13 mouse cellular contexts compared by ENCODE assay signal in genomic region chr5:38062709-38063108, GRCm38 (mm10). TPM values are rescaled to one million over a fixed set of nuclear protein-coding genes. Genes with fewer than 3 reads are reported as not detected.
DNase-seq lines count a peak whose midpoint lies in the region; ATAC-seq and TF ChIP-seq lines count a peak whose summit lies in the region.
"Had no signal": no experiment of that assay in that cellular context is flagged by ENCODE, and none has a peak within 500 bp of the region (broad histone marks: within the 10 kb centered on the region; RNA-seq: fewer than 3 reads in every experiment).

No protein-coding gene starts in this region.

- H3K27ac ChIP-seq in neural tube, embryonic 15.5 days (replicated peaks), result no peak overlapping the region
- H3K27ac ChIP-seq: neural tube, embryonic 13.5 days had no signal

- DNase-seq in kidney, adult 9 months, result peak; percentile 25
- no peak for DNase-seq in kidney, postnatal 14 days
- peak; percentile 9 for DNase-seq in MEL-GATA-1-ER (ENCODE audit: extremely low read depth, low read depth)
- DNase-seq in forelimb bud, embryonic 11.5 days (ENCODE audit: low read depth, low spot score), result peak; percentile 46
- DNase-seq in layer of hippocampus, postnatal 14 days (ENCODE audit: low spot score in 2 of 2), result no peak
- DNase-seq: cerebellum, adult 18-20 months; spleen, adult 18-20 months; thymus, postnatal 4 days had no signal

- ATAC-seq in neural tube, embryonic 15.5 days (ENCODE audit: low FRiP score), result no peak
- ATAC-seq: intestine, embryonic 16.5 days had no signal

- H3K9ac ChIP-seq in neural tube, embryonic 15.5 days (replicated peaks), result no peak overlapping the region
- H3K9ac ChIP-seq: neural tube, embryonic 13.5 days had no signal

- no peak overlapping the region for H3K4me2 ChIP-seq in neural tube, embryonic 15.5 days
- H3K4me2 ChIP-seq: heart, embryonic 11.5 days; neural tube, embryonic 13.5 days had no signal

- H3K9me3 ChIP-seq in E14TG2a.4 (ENCODE audit: low read length), result peaks cover 13% of the 10 kb centered on the region; the same call in 1 of the 2 replicates
- no peaks in the 10 kb centered on the region for H3K9me3 ChIP-seq in neural tube, embryonic 15.5 days (replicated peaks)
- H3K9me3 ChIP-seq: neural tube, embryonic 13.5 days had no signal

- no peak overlapping the region for H3K4me3 ChIP-seq in E14TG2a.4 (replicated peaks; ENCODE audit: low read length)
- H3K4me3 ChIP-seq in neural tube, embryonic 15.5 days (replicated peaks), result no peak overlapping the region
- H3K4me3 ChIP-seq: neural tube, embryonic 13.5 days had no signal

- WGBS in neural tube, embryonic 15.5 days, result 20% methylated on average over 5 of the region's 5 CpGs

- peak; percentile 60 for TF ChIP-seq CTCF in E14TG2a.4 (conservative IDR thresholded peaks at IDR 0.05; ENCODE audit: low read length)

- no peaks in the 10 kb centered on the region for H3K4me1 ChIP-seq in E14TG2a.4 (replicated peaks; ENCODE audit: low read depth, low read length)
- peaks cover 12% of the 10 kb centered on the region for H3K4me1 ChIP-seq in neural tube, embryonic 15.5 days

- H3K36me3 ChIP-seq in E14TG2a.4 (ENCODE audit: insufficient read depth, low read length), result no peaks in the 10 kb centered on the region
- H3K36me3 ChIP-seq in neural tube, embryonic 15.5 days, result no peaks in the 10 kb centered on the region
- H3K36me3 ChIP-seq: neural tube, embryonic 13.5 days had no signal

- H3K27me3 ChIP-seq in E14TG2a.4 (ENCODE audit: insufficient read depth, low read length), result no peaks in the 10 kb centered on the region
- H3K27me3 ChIP-seq in neural tube, embryonic 15.5 days (replicated peaks), result no peaks in the 10 kb centered on the region
- H3K27me3 ChIP-seq: neural tube, embryonic 13.5 days had no signal

RNA-seq across cellular contexts. Expression of gene Stx18, which starts 24.2 kb away (rescaled TPM):
- polyA plus RNA-seq in neural tube, embryonic 15.5 days (2015; fragmentation: Nextera tagmentation; extraction: Ambion mirVana), result 35.0 and 37.1 TPM in 2 replicates
- total RNA-seq in layer of hippocampus, postnatal 14 days (2021), result 10 to 100 TPM; 36.8 to 38.3 TPM

Comparison
In these comparisons a context has a peak if more than half of its experiments do, and no peak if none do; other contexts are left out.
1. DNase-seq: peak in kidney, adult 9 months (single experiment), MEL-GATA-1-ER (single experiment) and forelimb bud, embryonic 11.5 days (single experiment); none in kidney, postnatal 14 days (single experiment) and layer of hippocampus, postnatal 14 days (0 of 2).